Mouse (Mus musculus) heart, embryonic 12.5 days (tissue): ENCODE measurements at regions not wholly inside any gene's neighbourhood (a gene's known extent, or its start where the extent isn't known, plus 50 kb on each side); places are given as distances from the start of the nearest gene placed in this dataset.

Experiments
- ATAC-seq: fragments of 200-750 bp; cut with Nextera tagmentation; 2 replicates; pipeline ENCODE4 v1.8.0; 2017; ENCODE audit warnings: moderate TSS enrichment, moderate library complexity; ENCODE audit not compliant: insufficient number of reproducible peaks, low FRiP score
- H3K27ac ChIP-seq: fragments of 300-500 bp; sonication (generic); 2 replicates; pipeline ENCODE4 v1.5.1; 2016; ENCODE audit warnings: mild to moderate bottlenecking, moderate library complexity; ENCODE audit not compliant: poor library complexity, severe bottlenecking
- H3K27me3 ChIP-seq: fragments of 300-500 bp; sonication (generic); replicated peaks from 2 replicates; pipeline ENCODE4 v1.6.1; 2016; ENCODE audit warnings: mild to moderate bottlenecking, moderate library complexity
- H3K36me3 ChIP-seq: fragments of 300-500 bp; sonication (generic); 2 replicates; pipeline ENCODE4 v1.6.1; 2016; ENCODE audit warnings: mild to moderate bottlenecking, moderate library complexity
- H3K4me1 ChIP-seq: fragments of 300-500 bp; sonication (generic); replicated peaks from 2 replicates; pipeline ENCODE4 v1.6.1; 2016; ENCODE audit warnings: mild to moderate bottlenecking
- H3K4me2 ChIP-seq: fragments of 300-500 bp; sonication (generic); 2 replicates; pipeline ENCODE4 v1.6.1; 2016; ENCODE audit warnings: mild to moderate bottlenecking, moderate library complexity
- H3K4me3 ChIP-seq: fragments of 300-500 bp; sonication (generic); 2 replicates; pipeline ENCODE4 v1.5.1; 2016; ENCODE audit warnings: mild to moderate bottlenecking
- H3K9ac ChIP-seq: fragments of 300-500 bp; sonication (generic); 2 replicates; pipeline ENCODE4 v1.6.1; 2016; ENCODE audit warnings: mild to moderate bottlenecking, moderate library complexity
- H3K9me3 ChIP-seq: fragments of 300-500 bp; sonication (generic); replicated peaks from 2 replicates; pipeline ENCODE4 v1.6.1; 2016; ENCODE audit warnings: mild to moderate bottlenecking, moderate library complexity
- WGBS: fragments of 180-500 bp; shearing (Covaris S2); methylation state at CpG from one replicate; pipeline ENCODE4 v1.1.7; 2016; 5-methylcytosine and 5-hydroxymethylcytosine counted together

- H3K27ac ChIP-seq: no peak overlapping the region
- H3K4me1 ChIP-seq: no peaks in the 10 kb centered on the region
- WGBS: 71% methylated on average over 2 of the region's 2 CpGs
- no peak for ATAC-seq
- H3K9ac ChIP-seq: no peak overlapping the region
- no peaks in the 10 kb centered on the region for H3K27me3 ChIP-seq
- H3K36me3 ChIP-seq: no peaks in the 10 kb centered on the region
- no peaks in the 10 kb centered on the region for H3K9me3 ChIP-seq
- no peak overlapping the region for H3K4me2 ChIP-seq
- H3K4me3 ChIP-seq: no peak overlapping the region
Observed at GRCm38 (mm10) chr14:97170841-97171240, 651.9 kb upstream of the Klhl1 start.

- Histone ChIP-seq H3K4me3 (no peak overlapping the region), H3K4me1 (no peaks in the 10 kb centered on the region), H3K9ac (no peak overlapping the region), H3K36me3 (no peaks in the 10 kb centered on the region), H3K27ac (no peak overlapping the region), H3K9me3 (no peaks in the 10 kb centered on the region), H3K4me2 (no peak overlapping the region), H3K27me3 (no peaks in the 10 kb centered on the region)
- no peak for ATAC-seq
- WGBS: 89% methylated on average over 2 of the region's 2 CpGs
Observed at GRCm38 (mm10) chr14:97165793-97166192, 646.9 kb upstream of the Klhl1 start.

DNA sequence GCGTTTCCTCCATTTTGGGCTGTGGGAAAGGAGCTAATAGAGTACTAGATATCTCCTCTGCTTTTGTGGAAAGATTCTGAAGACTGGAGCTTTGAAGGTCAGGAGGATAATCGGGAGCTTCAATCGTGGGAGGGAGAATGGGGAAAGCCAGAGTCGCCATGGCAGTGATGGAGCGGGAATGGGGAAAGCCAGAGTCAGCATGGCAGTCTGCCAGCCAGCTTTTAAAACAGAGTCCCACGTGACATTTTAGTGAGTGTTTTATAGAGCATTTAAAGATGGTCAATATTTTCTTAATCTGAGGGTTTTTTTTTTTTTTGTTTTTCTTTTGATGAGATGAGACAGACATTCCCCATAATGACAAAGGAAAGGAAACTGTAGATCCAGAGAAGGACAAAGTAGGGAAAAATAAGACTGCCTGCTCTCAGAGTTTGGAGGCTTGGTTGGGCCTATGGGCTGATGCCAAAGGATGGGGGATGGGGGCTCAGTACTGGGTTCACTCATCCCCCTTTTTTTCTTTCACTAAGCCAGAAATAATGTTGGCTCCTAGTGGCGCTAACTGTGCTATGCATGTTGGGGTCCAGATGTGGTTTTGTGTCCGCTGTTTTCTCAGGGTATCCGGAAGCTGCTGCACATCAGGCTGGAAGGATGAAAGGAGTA lies 630.2 kb upstream of the Klhl1 start:
- no peaks in the 10 kb centered on the region for H3K36me3 ChIP-seq
- no peak overlapping the region for H3K9ac ChIP-seq
- H3K27ac ChIP-seq: no peak overlapping the region
- no peak overlapping the region for H3K4me2 ChIP-seq
- WGBS: 81% methylated on average over 9 of the region's 9 CpGs
- H3K9me3 ChIP-seq: no peaks in the 10 kb centered on the region
- 0 out of 2 replicates have a peak, but pooled peaks have one; percentile 39 for ATAC-seq
- H3K27me3 ChIP-seq: no peaks in the 10 kb centered on the region
- H3K4me3 ChIP-seq: no peak overlapping the region
- no peaks in the 10 kb centered on the region for H3K4me1 ChIP-seq

GRCm38 (mm10) chr14:97115918-97116635 lies 597.2 kb upstream of the Klhl1 start:
- no peak overlapping the region for H3K4me3 ChIP-seq
- no peak overlapping the region for H3K4me2 ChIP-seq
- ATAC-seq: no peak
- no peaks in the 10 kb centered on the region for H3K4me1 ChIP-seq
- no peaks in the 10 kb centered on the region for H3K27me3 ChIP-seq
- no peak overlapping the region for H3K9ac ChIP-seq
- H3K27ac ChIP-seq: no peak overlapping the region
- H3K9me3 ChIP-seq: no peaks in the 10 kb centered on the region
- 73% methylated on average over 8 of the region's 8 CpGs for WGBS
- no peaks in the 10 kb centered on the region for H3K36me3 ChIP-seq

DNA sequence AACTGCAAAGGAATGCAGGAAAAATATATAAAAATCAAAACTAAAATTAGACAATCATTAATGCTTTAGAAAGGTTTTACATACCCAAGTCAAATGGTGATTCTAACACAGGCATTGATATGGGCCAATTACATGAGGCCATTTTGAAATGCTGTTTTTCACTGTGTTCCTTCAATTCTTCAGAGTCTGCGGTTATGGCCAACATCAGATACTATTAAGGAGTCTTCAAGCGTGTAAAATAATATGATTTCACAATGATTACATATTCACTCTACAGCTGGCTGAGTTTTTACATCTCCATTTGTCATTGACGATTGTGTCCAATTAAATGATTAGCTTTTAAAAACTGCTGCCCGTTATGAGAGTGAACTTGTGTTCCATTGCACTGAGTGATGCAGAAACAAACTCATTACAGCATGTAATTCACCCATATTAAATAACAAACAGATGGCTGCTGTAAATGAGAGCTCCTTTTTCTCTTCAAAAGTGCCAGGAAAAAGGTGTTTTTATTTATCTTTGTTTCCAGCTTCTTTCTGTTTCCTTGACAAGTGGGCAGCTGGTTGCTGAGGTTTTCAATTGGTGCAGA lies 582.3 kb upstream of the Klhl1 start:
- H3K4me2 ChIP-seq: no peak overlapping the region
- H3K4me1 ChIP-seq: no peaks in the 10 kb centered on the region
- no peaks in the 10 kb centered on the region for H3K27me3 ChIP-seq
- WGBS: 75% methylated on average over 4 of the region's 4 CpGs
- no peak overlapping the region for H3K9ac ChIP-seq
- ATAC-seq: no peak
- no peaks in the 10 kb centered on the region for H3K9me3 ChIP-seq
- H3K36me3 ChIP-seq: no peaks in the 10 kb centered on the region
- H3K27ac ChIP-seq: no peak overlapping the region
- H3K4me3 ChIP-seq: no peak overlapping the region

- Histone ChIP-seq H3K36me3 (no peaks in the 10 kb centered on the region), H3K4me2 (no peak overlapping the region), H3K27ac (no peak overlapping the region), H3K4me1 (no peaks in the 10 kb centered on the region), H3K27me3 (no peaks in the 10 kb centered on the region), H3K9ac (no peak overlapping the region), H3K4me3 (no peak overlapping the region), H3K9me3 (no peaks in the 10 kb centered on the region)
- WGBS: 81% methylated on average over 7 of the region's 7 CpGs
- no peak for ATAC-seq
Observed at GRCm38 (mm10) chr14:97093389-97093788, 574.5 kb upstream of the Klhl1 start.

DNA sequence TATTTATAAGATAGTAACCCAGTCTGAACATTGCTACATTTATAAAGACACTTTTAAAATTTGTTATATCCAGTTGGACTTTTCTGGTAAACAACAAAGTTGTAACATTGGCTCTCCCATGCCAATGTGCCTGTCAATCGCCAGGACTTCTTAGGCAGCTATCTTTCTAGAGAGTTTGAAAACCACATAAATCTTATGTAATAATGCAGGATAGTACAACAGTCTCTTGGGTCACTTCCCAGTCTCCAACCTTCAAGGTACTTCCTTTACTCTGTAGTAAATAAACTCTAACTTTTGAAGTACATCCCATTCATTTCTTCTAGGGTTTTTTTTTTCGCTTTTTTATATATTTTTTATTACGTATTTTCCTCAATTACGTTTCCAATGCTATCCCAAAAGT lies 570.0 kb upstream of the Klhl1 start:
- no peaks in the 10 kb centered on the region for H3K36me3 ChIP-seq
- WGBS: 86% methylated on average over 4 of the region's 4 CpGs
- H3K4me1 ChIP-seq: no peaks in the 10 kb centered on the region
- H3K4me3 ChIP-seq: no peak overlapping the region
- H3K27ac ChIP-seq: no peak overlapping the region
- no peak overlapping the region for H3K4me2 ChIP-seq
- H3K9ac ChIP-seq: no peak overlapping the region
- no peaks in the 10 kb centered on the region for H3K9me3 ChIP-seq
- no peak for ATAC-seq
- no peaks in the 10 kb centered on the region for H3K27me3 ChIP-seq

DNA sequence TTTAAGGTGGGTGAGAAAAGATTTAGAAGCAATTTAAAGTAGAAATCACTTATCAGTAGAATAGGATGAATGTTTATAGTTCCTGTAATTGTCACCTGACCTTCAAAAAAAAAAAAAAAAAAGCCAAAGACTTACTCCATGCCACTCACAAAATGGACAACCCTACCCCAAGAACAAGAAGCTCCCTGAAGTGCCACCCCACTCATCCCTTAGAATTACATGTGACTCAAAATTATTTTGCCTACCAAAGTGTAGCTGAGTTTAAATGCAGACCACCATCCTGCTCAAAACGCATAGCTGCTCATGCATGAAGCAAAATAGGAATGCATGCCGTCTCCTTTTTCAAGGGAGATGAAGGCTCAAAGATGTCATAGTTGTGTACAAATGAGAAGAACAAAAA lies 568.4 kb upstream of the Klhl1 start:
- WGBS: 72% methylated on average over 2 of the region's 2 CpGs
- no peaks in the 10 kb centered on the region for H3K27me3 ChIP-seq
- H3K9ac ChIP-seq: no peak overlapping the region
- no peak overlapping the region for H3K4me3 ChIP-seq
- no peaks in the 10 kb centered on the region for H3K36me3 ChIP-seq
- no peak for ATAC-seq
- no peak overlapping the region for H3K27ac ChIP-seq
- H3K9me3 ChIP-seq: no peaks in the 10 kb centered on the region
- H3K4me2 ChIP-seq: no peak overlapping the region
- no peaks in the 10 kb centered on the region for H3K4me1 ChIP-seq

DNA sequence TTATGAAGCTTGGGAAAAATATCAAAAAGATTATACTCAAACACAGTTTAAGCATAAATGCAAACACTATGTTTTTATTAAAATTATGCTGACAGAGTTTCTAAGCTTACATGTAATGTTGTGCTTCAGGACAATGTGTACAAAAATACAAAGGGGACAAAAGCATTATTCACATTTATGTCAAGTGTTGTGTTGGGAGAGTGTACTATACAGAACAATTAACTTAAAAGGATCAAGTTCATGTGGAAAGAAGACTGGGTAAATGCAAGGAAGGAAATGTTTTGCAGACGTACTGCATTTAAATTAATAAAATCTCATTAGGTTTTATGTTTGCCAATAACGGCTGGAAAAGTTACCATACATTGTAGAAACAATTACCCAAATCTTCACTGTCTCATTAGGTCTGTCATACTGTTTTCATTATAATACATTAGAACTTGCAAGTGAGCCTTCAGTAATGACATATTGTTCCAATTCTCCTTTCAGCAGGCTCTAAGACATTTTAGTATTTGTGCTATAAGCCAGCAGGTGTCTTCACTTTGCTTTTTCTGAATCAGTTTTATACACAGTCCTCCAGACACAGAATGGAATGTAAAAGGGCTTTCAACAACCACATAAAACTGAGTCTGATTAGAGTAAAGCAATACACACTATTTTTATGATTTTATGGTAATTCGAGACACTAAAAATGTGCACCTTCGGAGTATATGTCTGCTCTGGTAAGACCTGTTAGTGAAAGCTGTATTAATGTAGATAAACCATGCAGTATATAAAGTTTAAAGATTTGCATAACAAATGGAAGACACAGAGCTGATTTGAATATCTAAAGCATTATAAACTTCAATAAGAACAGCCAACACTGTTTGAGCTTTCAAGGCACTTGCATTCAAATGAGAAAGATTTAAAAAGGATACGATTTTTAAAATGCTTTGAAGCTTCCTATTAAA lies 567.7 kb upstream of the Klhl1 start:
- no peak for ATAC-seq
- Histone ChIP-seq H3K9ac (no peak overlapping the region), H3K9me3 (no peaks in the 10 kb centered on the region), H3K27me3 (no peaks in the 10 kb centered on the region), H3K4me3 (no peak overlapping the region), H3K4me1 (no peaks in the 10 kb centered on the region), H3K36me3 (no peaks in the 10 kb centered on the region), H3K27ac (no peak overlapping the region), H3K4me2 (no peak overlapping the region)
- WGBS: 73% methylated on average over 5 of the region's 5 CpGs

DNA sequence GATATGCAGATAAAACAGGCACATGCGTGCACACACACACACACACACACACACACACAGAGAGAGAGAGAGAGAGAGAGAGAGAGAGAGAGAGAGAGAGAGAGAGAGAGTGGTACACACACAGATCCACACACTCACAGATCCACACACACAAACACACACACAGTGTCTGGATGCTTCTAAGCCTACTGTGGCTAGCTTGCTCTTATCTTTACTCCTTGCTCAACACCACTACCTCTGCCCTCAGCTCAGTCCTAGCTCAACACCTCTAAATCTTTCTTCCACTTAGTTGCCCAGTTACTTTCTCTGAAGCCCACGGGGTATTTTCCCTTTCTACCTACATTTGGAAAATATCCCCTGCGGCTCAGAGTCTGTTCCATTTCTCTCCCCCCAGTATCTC lies 555.9 kb upstream of the Klhl1 start:
- H3K27me3 ChIP-seq: no peaks in the 10 kb centered on the region
- WGBS: 70% methylated on average over 3 of the region's 3 CpGs
- ATAC-seq: no peak
- no peaks in the 10 kb centered on the region for H3K9me3 ChIP-seq
- H3K4me2 ChIP-seq: no peak overlapping the region
- no peaks in the 10 kb centered on the region for H3K36me3 ChIP-seq
- no peak overlapping the region for H3K9ac ChIP-seq
- no peaks in the 10 kb centered on the region for H3K4me1 ChIP-seq
- H3K4me3 ChIP-seq: no peak overlapping the region
- H3K27ac ChIP-seq: no peak overlapping the region

GRCm38 (mm10) chr14:97068770-97069169 lies 549.9 kb upstream of the Klhl1 start:
- H3K4me2 ChIP-seq: no peak overlapping the region
- H3K9ac ChIP-seq: no peak overlapping the region
- no peaks in the 10 kb centered on the region for H3K27me3 ChIP-seq
- H3K9me3 ChIP-seq: no peaks in the 10 kb centered on the region
- WGBS: 65% methylated on average over 3 of the region's 3 CpGs
- H3K36me3 ChIP-seq: no peaks in the 10 kb centered on the region
- no peak for ATAC-seq
- H3K4me1 ChIP-seq: no peaks in the 10 kb centered on the region
- H3K4me3 ChIP-seq: no peak overlapping the region
- H3K27ac ChIP-seq: no peak overlapping the region
